Mouse (Mus musculus) E14TG2a.4 (cell line): ENCODE data around the gene Slc39a7.
A peak's percentile ranks its signal among the peaks of the same experiment; 100 is the strongest.

ENCODE experiments used
- H3K27me3 ChIP-seq: 2 replicates; pipeline ENCODE4 v1.6.1; 2014; ENCODE audit warnings: low read length, control low read depth; ENCODE audit not compliant: insufficient read depth
- H3K36me3 ChIP-seq: 2 replicates; pipeline ENCODE4 v1.6.1; 2014; ENCODE audit warnings: low read length, control low read depth; ENCODE audit not compliant: insufficient read depth
- H3K4me1 ChIP-seq: replicated peaks from 2 replicates; pipeline ENCODE4 v1.6.1; 2014; ENCODE audit warnings: low read depth, low read length, control low read depth
- H3K4me3 ChIP-seq: replicated peaks from 2 replicates; pipeline ENCODE4 v1.5.1; 2014; ENCODE audit warnings: mild to moderate bottlenecking, low read length
- H3K9me3 ChIP-seq: 2 replicates; pipeline ENCODE4 v1.6.1; 2014; ENCODE audit warnings: low read length, control low read depth
- CTCF ChIP-seq: conservative IDR thresholded peaks from 2 replicates; pipeline ENCODE4 v1.5.1; 2014; ENCODE audit warnings: low read length
- NANOG ChIP-seq: IDR thresholded peaks from 2 replicates; pipeline ENCODE4 v1.6.1; 2014; ENCODE audit warnings: borderline replicate concordance, low read length, mixed read lengths
- POU5F1 ChIP-seq: IDR thresholded peaks from 2 replicates; pipeline ENCODE4 v1.6.1; 2014; ENCODE audit warnings: low read length, borderline replicate concordance

Slc39a7 gene

GRCm38 (mm10) chr17:34047404-34048050 is 16.0 kb upstream of the Slc39a7 start:
- Histone ChIP-seq H3K9me3 (peaks cover 13% of the 10 kb centered on the region), H3K27me3 (peaks cover 56% of the 10 kb centered on the region), H3K4me1 (peaks cover 10% of the 10 kb centered on the region), H3K36me3 (no peaks in the 10 kb centered on the region), H3K4me3 (no peak overlapping the region)
- TF ChIP-seq NANOG (no peak), POU5F1 (no peak), CTCF (no peak)

DNA sequence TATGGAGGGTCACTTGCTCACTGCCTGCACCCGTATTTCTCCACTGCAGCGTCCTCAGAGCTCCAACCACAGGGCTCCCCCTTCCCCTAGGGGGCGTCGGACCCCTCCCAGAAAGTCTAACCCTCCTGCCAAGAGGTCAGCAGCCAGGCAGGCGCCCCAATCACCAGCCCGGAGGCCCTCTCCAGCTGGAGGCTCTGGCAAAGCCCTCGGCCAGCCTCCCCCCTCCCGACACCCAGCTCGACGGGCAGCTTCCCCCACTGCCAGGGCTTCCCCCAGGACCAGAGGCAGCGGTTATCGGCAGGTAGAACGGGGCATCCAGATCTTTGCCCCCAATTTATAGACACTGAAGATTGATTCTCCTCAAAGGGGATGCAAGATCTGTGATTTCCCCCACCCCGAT is 14.5 kb upstream of the Slc39a7 start:
- TF ChIP-seq POU5F1, result no peak
- TF ChIP-seq CTCF, result no peak
- TF ChIP-seq NANOG, result no peak
- Histone ChIP-seq H3K4me1 (peaks cover 17% of the 10 kb centered on the region), H3K36me3 (no peaks in the 10 kb centered on the region), H3K4me3 (no peak overlapping the region), H3K9me3 (peaks cover 13% of the 10 kb centered on the region), H3K27me3 (peaks cover 57% of the 10 kb centered on the region)

- Histone ChIP-seq H3K4me3 (peak overlapping the region; percentile 61), H3K27me3 (peaks cover 59% of the 10 kb centered on the region), H3K4me1 (peaks cover 61% of the 10 kb centered on the region), H3K36me3 (peaks cover 36% of the 10 kb centered on the region), H3K9me3 (no peaks in the 10 kb centered on the region)
- TF ChIP-seq CTCF (no peak), POU5F1 (no peak), NANOG (no peak)
These were observed 8.3 kb upstream of the Slc39a7 start for GRCm38 (mm10) chr17:34039562-34040450.

GRCm38 (mm10) chr17:34038878-34039561 is 7.5 kb upstream of the Slc39a7 start, which contains the start of gene Col11a2:
Gene Col11a2, plus strand, starts transcription at chr17:34039437.
- Histone ChIP-seq H3K4me1 (peaks cover 67% of the 10 kb centered on the region), H3K4me3 (peak within 1 kb of the TSS; percentile 61), H3K27me3 (peaks cover 51% of the 10 kb centered on the region), H3K9me3 (no peaks in the 10 kb centered on the region), H3K36me3 (peaks cover 44% of the 10 kb centered on the region)
- TF ChIP-seq CTCF (no peak), NANOG (no peak), POU5F1 (no peak)

- peak overlapping the region; percentile 61 for H3K4me3 ChIP-seq
- H3K4me1 ChIP-seq, result peaks cover 73% of the 10 kb centered on the region
- no peaks in the 10 kb centered on the region for H3K9me3 ChIP-seq
- no peak for TF ChIP-seq CTCF
- TF ChIP-seq NANOG, result no peak
- TF ChIP-seq POU5F1, result no peak
- peaks cover 46% of the 10 kb centered on the region for H3K27me3 ChIP-seq
- H3K36me3 ChIP-seq, result peaks cover 49% of the 10 kb centered on the region
These were observed 7.0 kb upstream of the Slc39a7 start for GRCm38 (mm10) chr17:34038440-34038839.

DNA sequence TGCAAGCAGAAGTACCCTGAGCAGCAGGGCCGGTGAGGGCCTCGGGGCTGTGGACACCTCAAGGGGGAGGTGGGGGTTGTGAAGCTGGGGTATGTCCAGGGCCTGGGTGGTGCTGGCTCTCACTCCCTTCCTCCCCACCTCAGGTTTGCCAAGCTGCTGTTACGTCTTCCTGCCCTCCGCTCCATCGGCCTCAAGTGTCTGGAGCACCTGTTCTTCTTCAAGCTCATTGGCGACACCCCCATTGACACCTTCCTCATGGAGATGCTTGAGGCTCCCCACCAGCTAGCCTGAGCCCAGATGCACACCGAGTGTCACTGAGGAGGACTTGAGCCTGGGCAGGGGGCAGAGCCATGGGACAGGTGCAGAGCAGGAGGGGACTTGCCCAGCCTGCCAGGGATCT is 5.8 kb upstream of the Slc39a7 start:
- Histone ChIP-seq H3K27me3 (peaks cover 35% of the 10 kb centered on the region), H3K4me1 (peaks cover 79% of the 10 kb centered on the region), H3K36me3 (peaks cover 56% of the 10 kb centered on the region), H3K4me3 (no peak overlapping the region), H3K9me3 (no peaks in the 10 kb centered on the region)
- TF ChIP-seq CTCF, result no peak
- no peak for TF ChIP-seq NANOG
- no peak for TF ChIP-seq POU5F1

DNA sequence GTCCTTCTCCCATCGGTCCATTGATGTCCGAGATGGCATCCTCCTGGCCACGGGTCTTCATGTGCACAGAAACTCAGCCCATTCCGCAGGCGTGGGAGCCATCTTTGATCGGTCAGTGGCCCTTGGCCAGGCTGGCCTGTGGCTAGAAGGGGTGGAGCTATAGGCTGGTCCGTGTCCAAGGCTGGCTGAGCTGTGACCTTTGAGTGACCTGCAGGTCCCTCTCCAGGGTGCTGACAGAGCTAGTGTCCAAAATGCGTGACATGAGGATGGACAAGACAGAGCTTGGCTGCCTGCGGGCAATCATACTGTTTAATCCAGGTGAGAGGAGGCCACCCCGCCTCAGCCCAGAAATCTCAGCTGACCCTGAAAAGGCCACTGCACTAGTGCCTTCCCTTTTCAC is 5.2 kb upstream of the Slc39a7 start:
- TF ChIP-seq NANOG (no peak), CTCF (no peak)

DNA sequence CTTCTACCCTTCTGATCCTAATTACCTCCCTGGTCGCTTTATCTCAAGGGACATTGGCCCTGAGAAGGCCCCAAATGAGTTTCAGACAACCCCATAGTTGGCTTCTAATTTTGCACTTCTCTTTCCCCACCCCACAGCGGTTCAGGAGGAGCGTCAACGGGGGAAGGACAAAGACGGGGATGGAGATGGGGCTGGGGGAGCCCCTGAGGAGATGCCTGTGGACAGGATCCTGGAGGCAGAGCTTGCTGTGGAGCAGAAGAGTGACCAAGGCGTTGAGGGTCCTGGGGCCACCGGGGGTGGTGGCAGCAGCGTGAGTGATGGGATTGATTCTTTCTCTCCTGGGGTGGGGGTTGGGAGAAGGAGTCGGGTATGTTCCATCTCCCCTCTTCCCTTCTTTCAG is 4.0 kb upstream of the Slc39a7 start:
- Histone ChIP-seq H3K9me3 (no peaks in the 10 kb centered on the region), H3K36me3 (peaks cover 59% of the 10 kb centered on the region), H3K4me3 (no peak overlapping the region), H3K4me1 (peaks cover 68% of the 10 kb centered on the region), H3K27me3 (peaks cover 17% of the 10 kb centered on the region)
- no peak for TF ChIP-seq CTCF
- TF ChIP-seq NANOG, result no peak
- no peak for TF ChIP-seq POU5F1

More for the DNA sequence above, 5.2 kb upstream of the Slc39a7 start:
- peaks cover 73% of the 10 kb centered on the region for H3K4me1 ChIP-seq
- peaks cover 56% of the 10 kb centered on the region for H3K36me3 ChIP-seq
- H3K27me3 ChIP-seq, result peaks cover 29% of the 10 kb centered on the region
- no peaks in the 10 kb centered on the region for H3K9me3 ChIP-seq
- H3K4me3 ChIP-seq, result no peak overlapping the region
